Mouse (Mus musculus) granulocyte monocyte progenitor cell, adult 5-6 weeks (primary cell): ENCODE data around the gene Prr3. TPM values are rescaled to one million over a fixed set of nuclear protein-coding genes. Genes with fewer than 3 reads are reported as not detected.
"Not testable (repeated sequence)": the region's sequence is repeated elsewhere in the genome, so short reads cannot be mapped to it uniquely, and the experiment has no call there.

Experiments
- ATAC-seq: replicated peaks from 2 replicates; pipeline ENCODE4 v1.8.0; 2016; ENCODE audit warnings: mild to moderate bottlenecking, moderate TSS enrichment, inconsistent platforms; ENCODE audit not compliant: poor library complexity, severe bottlenecking
- total RNA-seq, 2 experiments: library from RNA; stranded (forward) in 1 of 2; stranded (reverse) in 1 of 2; fragments of 200-712, 200-1000 nt in 1 of 2; fragments of >200 nt in 1 of 2; fragmentation: Nextera tagmentation in 1 of 2; gene quantifications; 2 replicates each; pipeline ENCODE4 v1.2.3; 2014 to 2017

The Prr3 gene
- total RNA-seq, 2 experiments from 2014 or later: 16.4 to 59.1 TPM

DNA sequence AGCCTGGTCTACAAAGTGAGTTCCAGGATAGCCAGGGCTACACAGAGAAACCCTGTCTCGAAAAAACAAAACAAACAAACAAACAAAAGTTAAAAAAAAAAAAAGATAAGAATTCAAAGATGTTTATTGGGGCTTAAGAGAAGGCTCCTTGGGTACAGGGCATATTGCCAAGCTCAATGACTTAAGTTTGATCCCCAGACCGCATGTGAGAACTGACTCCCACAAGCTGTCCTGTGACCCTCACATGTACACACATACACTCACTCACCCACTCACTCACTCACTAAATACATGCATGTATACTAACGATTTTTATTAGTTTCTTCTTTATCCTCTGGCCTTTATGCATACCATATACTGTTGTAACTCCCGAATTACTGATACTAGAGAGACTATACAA, 20.3 kb upstream of the Prr3 start:
- no peak for ATAC-seq

- ATAC-seq: peak; percentile 48
These were observed 19.3 kb upstream of the Prr3 start for GRCm38 (mm10) chr17:35999356-35999755.

DNA sequence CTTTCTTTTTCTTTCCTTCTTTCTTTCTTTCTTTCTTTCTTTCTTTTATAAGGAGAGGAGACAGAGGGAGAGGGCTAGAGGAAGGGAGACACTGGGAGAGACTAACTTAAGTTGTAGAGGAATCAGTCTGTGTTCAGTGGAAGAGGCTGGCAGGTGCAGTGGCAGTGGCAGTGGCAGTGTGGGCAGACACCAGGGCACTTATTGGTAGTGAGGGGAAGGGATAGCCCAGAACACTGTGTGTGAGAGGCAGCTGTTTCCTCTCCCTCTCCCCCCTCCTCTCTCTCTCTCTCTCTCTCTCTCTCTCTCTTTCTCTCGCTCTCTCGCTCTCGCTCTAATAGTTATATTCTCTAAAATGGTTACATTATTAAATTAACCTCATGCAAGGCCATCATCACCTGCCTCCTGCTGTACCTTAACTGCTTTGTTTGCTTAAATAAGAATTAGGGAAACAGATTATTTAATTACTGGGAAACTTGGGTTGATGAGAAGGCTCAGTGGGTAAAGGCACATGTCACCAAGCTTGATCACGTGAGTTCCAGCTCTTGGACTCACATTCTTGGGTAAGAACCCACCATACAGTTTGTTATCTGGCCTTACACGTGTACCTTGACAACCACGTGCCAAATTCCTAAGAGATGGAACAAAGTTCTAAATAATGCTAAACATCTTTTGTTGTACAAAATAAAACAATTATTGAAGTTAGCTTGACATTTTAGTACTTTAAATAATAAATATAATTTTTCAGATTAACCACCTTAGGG, 18.7 kb upstream of the Prr3 start:
- ATAC-seq: no peak

GRCm38 (mm10) chr17:35997713-35998510, 17.9 kb upstream of the Prr3 start:
- ATAC-seq: peak; percentile 51

DNA sequence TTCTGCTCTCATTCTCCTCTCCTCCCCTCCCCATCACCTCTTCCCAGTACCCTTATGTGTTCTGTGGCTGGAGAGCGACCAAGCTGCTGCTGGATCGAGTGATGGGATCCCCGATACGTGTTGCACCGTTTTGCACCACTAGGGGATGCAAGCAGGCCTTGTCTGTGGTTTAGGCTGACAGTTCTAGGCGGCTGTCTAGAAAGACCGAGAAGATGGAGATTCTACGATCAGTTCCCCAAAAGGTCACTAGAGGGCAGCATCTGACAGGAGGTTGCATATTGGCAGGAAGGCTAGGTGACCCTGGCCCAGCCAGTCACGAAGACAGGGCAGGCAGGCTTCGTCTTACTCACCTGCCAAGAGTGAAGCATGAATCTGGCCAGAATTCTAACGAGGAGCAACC, 16.9 kb upstream of the Prr3 start:
- peak; percentile 52 for ATAC-seq

DNA sequence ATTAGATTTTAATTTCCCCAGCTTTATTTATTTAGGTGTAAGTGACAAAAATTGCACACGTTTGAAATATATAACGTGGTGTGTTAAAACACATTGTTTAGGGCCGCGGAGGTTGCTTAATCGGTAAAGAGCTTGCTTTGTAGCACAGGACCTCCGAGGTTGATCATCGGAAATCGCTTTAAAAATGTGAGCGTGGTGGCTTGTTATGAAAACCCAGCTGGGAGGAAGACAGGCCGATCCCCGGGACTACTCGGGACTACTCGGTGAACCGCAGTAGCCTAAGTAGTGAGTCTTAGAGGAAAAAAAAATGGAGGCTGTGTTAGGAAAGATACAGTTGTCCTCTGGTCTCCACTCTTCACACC, 14.8 kb upstream of the Prr3 start:
- ATAC-seq: no peak

GRCm38 (mm10) chr17:35994175-35994878, 14.3 kb upstream of the Prr3 start:
- peak; percentile 56 for ATAC-seq

GRCm38 (mm10) chr17:35993675-35994074, 13.6 kb upstream of the Prr3 start:
- peak; percentile 58 for ATAC-seq

DNA sequence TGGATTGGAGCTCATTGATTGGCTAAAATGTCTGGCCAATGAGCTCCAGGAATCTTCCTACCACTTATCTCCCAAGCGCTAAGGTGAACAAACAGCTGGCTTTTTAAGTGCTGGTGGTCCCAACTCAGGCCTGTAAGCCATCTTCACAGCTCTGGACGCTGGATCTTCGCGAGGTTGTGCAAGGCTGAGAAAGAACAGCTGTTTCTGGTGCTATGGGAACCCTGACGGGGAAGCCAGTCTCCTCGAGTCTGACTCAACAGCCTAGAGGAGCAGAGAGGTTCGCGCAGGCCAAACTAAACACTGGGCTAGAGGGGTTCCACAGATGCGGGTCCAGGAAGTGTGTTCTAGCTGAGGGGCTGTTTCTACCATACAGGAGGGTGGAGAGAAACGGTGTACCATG, 11.7 kb upstream of the Prr3 start:
- peak; percentile 18 for ATAC-seq

GRCm38 (mm10) chr17:35981776-35982175, 1.7 kb upstream of the Prr3 start:
- ATAC-seq: no peak

GRCm38 (mm10) chr17:35980363-35980754, 323 bp upstream of the Prr3 start:
- no peak for ATAC-seq

GRCm38 (mm10) chr17:35978811-35979400, 1.1 kb downstream of the Prr3 start:
- peak; percentile 11 for ATAC-seq

GRCm38 (mm10) chr17:35972131-35972530, 7.9 kb downstream of the Prr3 start:
- no peak for ATAC-seq

DNA sequence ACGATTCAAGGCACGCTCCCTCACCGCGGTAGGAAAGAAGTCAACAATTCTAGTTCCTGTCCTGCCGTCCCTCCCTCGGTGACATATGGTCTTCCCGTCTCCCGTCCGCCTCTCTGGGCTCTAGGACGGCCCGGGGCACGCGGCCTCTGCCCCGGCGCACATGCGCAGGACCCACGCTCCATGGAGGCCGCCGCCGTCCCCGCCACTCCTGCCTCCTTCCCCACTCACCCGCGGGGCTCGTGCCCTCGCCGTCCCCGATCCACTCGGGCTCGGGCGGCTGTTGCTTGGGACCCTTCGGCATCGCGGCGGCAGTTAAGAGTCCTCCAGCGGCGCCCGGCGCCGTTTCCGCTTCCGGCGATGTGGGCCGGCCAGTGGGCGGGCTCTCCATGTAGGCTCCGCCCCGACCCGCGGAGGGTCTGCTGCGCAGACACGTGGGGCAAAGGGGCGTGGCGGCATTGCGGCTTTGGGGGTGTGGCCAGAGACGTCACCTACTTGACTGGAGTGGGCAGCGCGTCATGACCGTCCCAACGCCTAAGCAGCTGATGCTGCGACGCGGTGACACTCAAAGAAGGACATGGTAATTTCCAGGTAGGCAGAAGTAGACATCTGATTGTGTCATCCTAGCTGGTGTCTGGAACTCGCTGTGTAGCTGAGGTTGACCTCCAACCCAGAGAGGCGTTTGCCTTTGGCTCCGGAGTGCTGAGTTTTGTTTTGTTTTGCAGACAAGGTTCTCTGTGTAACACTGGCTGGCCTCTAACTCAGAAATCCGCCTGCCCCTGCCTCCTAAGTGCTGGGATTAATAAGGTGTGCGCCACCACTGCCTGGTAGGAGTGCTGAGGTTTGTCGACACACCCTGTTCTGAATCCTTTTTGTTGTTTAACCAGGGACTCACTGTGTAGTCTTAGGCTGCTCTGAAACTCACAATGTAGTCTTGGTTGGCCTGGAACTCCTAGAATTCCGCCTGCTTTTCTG, 10.3 kb downstream of the Prr3 start, which contains the start of gene Abcf1:
TSS of gene Abcf1 (minus strand) at position 344 of the 972 bp plus-strand sequence.
- peak; percentile 95 for ATAC-seq

DNA sequence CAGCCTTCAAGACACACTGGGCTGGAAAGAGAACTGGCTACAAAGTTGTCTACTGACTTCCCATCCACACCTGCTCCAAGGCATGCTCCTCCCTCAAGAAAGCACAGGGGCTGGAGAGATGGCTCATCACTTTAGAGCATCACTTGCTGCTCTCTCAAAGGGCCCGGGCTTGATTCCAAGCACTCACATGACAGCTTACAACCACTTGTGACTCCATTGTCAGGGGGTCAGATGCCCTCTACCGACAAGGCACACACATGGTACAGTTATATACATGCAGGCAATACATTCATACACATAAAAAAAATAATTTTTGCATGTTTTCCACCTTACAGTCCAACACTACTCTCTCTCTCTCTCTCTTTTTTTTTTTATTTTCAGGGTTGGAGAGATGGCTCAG, 12.4 kb downstream of the Prr3 start:
- ATAC-seq: no peak

GRCm38 (mm10) chr17:35963279-35963678, 16.8 kb downstream of the Prr3 start:
- no peak for ATAC-seq

GRCm38 (mm10) chr17:35958533-35959223, 21.4 kb downstream of the Prr3 start:
- no peak for ATAC-seq

- no peak for ATAC-seq
These were observed 25.4 kb downstream of the Prr3 start for GRCm38 (mm10) chr17:35954665-35955064.

DNA sequence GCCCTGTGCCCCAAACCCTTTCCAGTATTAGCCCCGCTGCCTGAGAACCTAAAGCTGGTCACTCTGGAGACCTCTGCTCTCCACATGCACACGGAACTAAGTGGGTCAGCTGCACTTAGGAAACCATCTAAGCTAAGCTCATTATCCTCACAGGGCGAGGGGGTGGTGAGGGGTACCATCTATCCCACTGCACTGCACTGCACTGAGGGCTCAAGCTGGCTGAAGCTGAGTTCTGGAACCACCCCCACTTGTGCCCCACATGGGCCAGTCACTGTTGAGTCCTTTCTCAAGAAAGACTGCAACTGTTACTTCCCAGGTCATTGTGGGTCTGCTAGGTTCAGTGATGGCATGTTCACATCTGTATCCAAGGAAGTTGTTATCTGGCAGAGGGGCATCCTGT, 27.5 kb downstream of the Prr3 start:
- ATAC-seq: not testable (repeated sequence)
